22 mouse cellular contexts compared by ENCODE assay signal in genomic region chr4:59206600-59206999, GRCm38 (mm10). TPM values are rescaled to one million over a fixed set of nuclear protein-coding genes. Genes with fewer than 3 reads are reported as not detected.
DNase-seq lines count a peak whose midpoint lies in the region; ATAC-seq and TF ChIP-seq lines count a peak whose summit lies in the region.
"Had no signal": no experiment of that assay in that cellular context is flagged by ENCODE, and none has a peak within 500 bp of the region (broad histone marks: within the 10 kb centered on the region; RNA-seq: fewer than 3 reads in every experiment).

No protein-coding gene starts in this region.

- H3K9me3 ChIP-seq in liver, embryonic 12.5 days (replicated peaks): no peaks in the 10 kb centered on the region
- H3K9me3 ChIP-seq in liver, embryonic 16.5 days (replicated peaks; ENCODE audit: control insufficient read depth, low read length): no peaks in the 10 kb centered on the region
- H3K9me3 ChIP-seq: embryonic facial prominence, embryonic 15.5 days; forebrain, embryonic 10.5 days; hindbrain, embryonic 12.5 days had no signal

- peaks cover 100% of the 10 kb centered on the region for H3K79me2 ChIP-seq in myocyte (ENCODE audit: control insufficient read depth, insufficient read depth)

- intact Hi-C loops in left cerebral cortex, adult 2 months (cut with DNase I): no loop called here

- H3K4me1 ChIP-seq in liver, embryonic 12.5 days: peaks cover 89% of the 10 kb centered on the region
- H3K4me1 ChIP-seq in liver, embryonic 16.5 days (ENCODE audit: control insufficient read depth, low read depth, low read length): peaks cover 37% of the 10 kb centered on the region

- ATAC-seq in common myeloid progenitor, adult 5-6 weeks (replicated peaks; ENCODE audit: low read depth, poor library complexity, severe bottlenecking): peak; percentile 28; the same call in 1 of the 2 replicates
- peak; percentile 77 for ATAC-seq in liver, embryonic 12.5 days
- ATAC-seq in liver, embryonic 16.5 days (ENCODE audit: low read depth): peak; percentile 55; the same call in 1 of the 2 replicates
- ATAC-seq: forebrain, embryonic 14.5 days had no signal

- H3K27me3 ChIP-seq in liver, embryonic 12.5 days (replicated peaks): no peaks in the 10 kb centered on the region
- H3K27me3 ChIP-seq in liver, embryonic 16.5 days (ENCODE audit: control insufficient read depth, insufficient read depth, low read depth, low read length): no peaks in the 10 kb centered on the region
- no peaks in the 10 kb centered on the region for H3K27me3 ChIP-seq in myocyte (ENCODE audit: control insufficient read depth, insufficient read depth, insufficient read length)
- H3K27me3 ChIP-seq: CH12.LX; embryonic facial prominence, embryonic 15.5 days; hindbrain, embryonic 12.5 days had no signal

- no peak for TF ChIP-seq CTCF in left cerebral cortex, adult 2 months (IDR thresholded peaks at IDR 0.05)

- H3K27ac ChIP-seq in liver, embryonic 12.5 days: peak overlapping the region; percentile 68
- H3K27ac ChIP-seq in liver, embryonic 16.5 days (ENCODE audit: low read length): no peak overlapping the region
- H3K27ac ChIP-seq in left cerebral cortex, adult 2 months: no peak overlapping the region
- H3K27ac ChIP-seq: embryonic facial prominence, embryonic 15.5 days; forebrain, embryonic 10.5 days; gastrocnemius, adult 2 months; hindbrain, embryonic 12.5 days had no signal

- no peak overlapping the region for H3ac ChIP-seq in myocyte (ENCODE audit: control insufficient read depth, insufficient read length)

- no peak for TF ChIP-seq POLR2A in myocyte (IDR thresholded peaks at IDR 0.05; ENCODE audit: insufficient read length, low read depth)

- peak overlapping the region; percentile 39 for H3K4me2 ChIP-seq in liver, embryonic 12.5 days
- H3K4me2 ChIP-seq in liver, embryonic 16.5 days (ENCODE audit: low read depth, low read length): 0 out of 2 replicates have a peak overlapping the region, but pooled peaks have one; percentile 3
- H3K4me2 ChIP-seq in myocyte (ENCODE audit: low read depth): peak overlapping the region; percentile 36
- H3K4me2 ChIP-seq: embryonic facial prominence, embryonic 15.5 days; hindbrain, embryonic 12.5 days had no signal

- no peak for DNase-seq in right cerebral cortex, postnatal 4 days
- DNase-seq in left cerebral cortex, adult 2 months (ENCODE audit: extremely low spot score in 1 of 2, low spot score in 2 of 2): no peak
- no peak for DNase-seq in thymus, postnatal 0 days (ENCODE audit: low spot score)
- DNase-seq: adrenal gland, adult 8-10 months; adrenal gland, postnatal 36 days; cerebellum, adult 2 months; cerebellum, postnatal 10 days; embryo, embryonic 11 days; gastrocnemius, adult 2 months; gastrocnemius, postnatal 25 days; heart, postnatal 10 days; heart, postnatal 4 days had no signal

- WGBS in liver, embryonic 12.5 days (ENCODE audit: insufficient replicate concordance): 43% methylated on average over 4 of the region's 4 CpGs
- 29% methylated on average over 4 of the region's 4 CpGs for WGBS in liver, embryonic 16.5 days (ENCODE audit: insufficient replicate concordance)

- peaks cover 38% of the 10 kb centered on the region for H3K36me3 ChIP-seq in liver, embryonic 12.5 days
- H3K36me3 ChIP-seq in liver, embryonic 16.5 days (ENCODE audit: control insufficient read depth, insufficient read depth): peaks cover 10% of the 10 kb centered on the region
- peaks cover 45% of the 10 kb centered on the region for H3K36me3 ChIP-seq in myocyte (ENCODE audit: control insufficient read depth, insufficient read depth)

- H3K9ac ChIP-seq in liver, embryonic 12.5 days: 0 out of 2 replicates have a peak overlapping the region, but pooled peaks have one; percentile 12
- H3K9ac ChIP-seq in liver, embryonic 16.5 days (ENCODE audit: low read depth, low read length): 0 out of 2 replicates have a peak overlapping the region, but pooled peaks have one; percentile 21
- H3K9ac ChIP-seq: embryonic facial prominence, embryonic 15.5 days; hindbrain, embryonic 12.5 days had no signal

- no peak overlapping the region for H3K4me3 ChIP-seq in liver, embryonic 12.5 days
- no peak overlapping the region for H3K4me3 ChIP-seq in liver, embryonic 16.5 days (ENCODE audit: low read depth, low read length)
- H3K4me3 ChIP-seq in myocyte: no peak overlapping the region
- H3K4me3 ChIP-seq in left cerebral cortex, adult 2 months: no peak overlapping the region
- H3K4me3 ChIP-seq: embryonic facial prominence, embryonic 15.5 days; erythroblast, embryonic 14.5 days; forebrain, embryonic 10.5 days; gastrocnemius, adult 2 months; hindbrain, embryonic 12.5 days had no signal

TF ChIP-seq in myocyte, 11 proteins besides CTCF, POLR2A, EP300 and RAD21:
- no peak for TF ChIP-seq E2F4 (IDR thresholded peaks at IDR 0.05; ENCODE audit: insufficient read depth)
- no peak for TF ChIP-seq MAX (IDR thresholded peaks at IDR 0.05; ENCODE audit: low read depth)
- no peak for TF ChIP-seq POLR2AphosphoS2 (IDR thresholded peaks at IDR 0.05; ENCODE audit: insufficient read length, low read depth)
- TF ChIP-seq REST (IDR thresholded peaks at IDR 0.05; ENCODE audit: insufficient read depth, insufficient read length): no peak
- no peak for TF ChIP-seq TCF12 (IDR thresholded peaks at IDR 0.05; ENCODE audit: insufficient read depth, poor library complexity, severe bottlenecking)
- no peak for TF ChIP-seq USF1 (IDR thresholded peaks at IDR 0.05; ENCODE audit: low read depth)
- TF ChIP-seq MYOD1 (IDR thresholded peaks at IDR 0.05; ENCODE audit: control insufficient read depth in 1 of 3, insufficient read length in 2 of 3, low read depth in 2 of 3): no peak

RNA-seq across cellular contexts. Expression of gene Ugcg, which starts 17.5 kb away (rescaled TPM):
- 107 and 108 TPM in 2 replicates for total RNA-seq in common myeloid progenitor, adult 5-6 weeks (2017)
- 14.2 and 14.4 TPM in 2 replicates for polyA plus RNA-seq in liver, embryonic 12.5 days (2016; fragmentation: Nextera tagmentation; extraction: Ambion mirVana)
- polyA plus RNA-seq in liver, embryonic 16.5 days (2015; fragmentation: Nextera tagmentation; extraction: Ambion mirVana): 4.6 and 4.8 TPM in 2 replicates
- 24.0 TPM for polyA plus RNA-seq in myocyte (2012; fragmentation: generic; extraction: Trizol)
- total RNA-seq in left cerebral cortex, adult 2 months (2021): 10 to 100 TPM; 79.8 to 90.3 TPM
- polyA plus RNA-seq in thymus, postnatal 0 days (2015; fragmentation: Nextera tagmentation; extraction: Ambion mirVana): 21.8 and 29.2 TPM in 2 replicates
